Comparison of ENCODE assay signal across 8 mouse cellular contexts in genomic region chr11:69088103-69088855, GRCm38 (mm10). TPM values are rescaled to one million over a fixed set of nuclear protein-coding genes. Genes with fewer than 3 reads are reported as not detected.
A peak's percentile ranks its signal among the peaks of the same experiment; 100 is the strongest.
DNase-seq lines count a peak whose midpoint lies in the region; ATAC-seq and TF ChIP-seq lines count a peak whose summit lies in the region.

TSS of gene Vamp2 (plus strand) at chr11:69088490.

- H3K4me2 ChIP-seq in heart, embryonic 14.5 days (ENCODE audit: low read length): peak within 1 kb of the TSS; percentile 91
- peak within 1 kb of the TSS; percentile 82 for H3K4me2 ChIP-seq in liver, embryonic 15.5 days
- H3K4me2 ChIP-seq in neural tube, embryonic 11.5 days (ENCODE audit: low read depth): peak within 1 kb of the TSS; percentile 99
- peak within 1 kb of the TSS; percentile 87 for H3K4me2 ChIP-seq in stomach, embryonic 16.5 days (ENCODE audit: low read depth, low read length)

- H3K9ac ChIP-seq in heart, embryonic 14.5 days (ENCODE audit: low read length): peak within 1 kb of the TSS; percentile 100
- H3K9ac ChIP-seq in liver, embryonic 15.5 days: peak within 1 kb of the TSS; percentile 100
- H3K9ac ChIP-seq in neural tube, embryonic 11.5 days (ENCODE audit: low read length): peak within 1 kb of the TSS; percentile 99
- H3K9ac ChIP-seq in stomach, embryonic 16.5 days (ENCODE audit: low read length): peak within 1 kb of the TSS; percentile 97

- peak; percentile 73 for TF ChIP-seq POLR2A in brain, embryonic 14.5 days (IDR thresholded peaks at IDR 0.05; ENCODE audit: borderline replicate concordance, extremely low read depth, insufficient read depth, insufficient read length, poor library complexity, severe bottlenecking)

- peak; percentile 97 for DNase-seq in brain, embryonic 14.5 days (ENCODE audit: low read depth)
- peak; percentile 90 for DNase-seq in forebrain, embryonic 10.5 days (ENCODE audit: extremely low spot score, low spot score)
- DNase-seq in kidney, postnatal 14 days: peak; percentile 94
- peak; percentile 96 for DNase-seq in neural tube, embryonic 11.5 days (ENCODE audit: low spot score)

- H3K27ac ChIP-seq in forebrain, embryonic 10.5 days: peak within 1 kb of the TSS; percentile 98
- H3K27ac ChIP-seq in heart, embryonic 14.5 days (replicated peaks in 1 of 2; ENCODE audit: control insufficient read depth in 1 of 2, insufficient read depth in 1 of 2, low read depth in 2 of 2, low read length in 2 of 2): peak within 1 kb of the TSS; percentile 96 to 98
- H3K27ac ChIP-seq in liver, embryonic 15.5 days (replicated peaks): peak within 1 kb of the TSS; percentile 94
- peak within 1 kb of the TSS; percentile 89 for H3K27ac ChIP-seq in neural tube, embryonic 11.5 days (ENCODE audit: low read depth, low read length)
- peak within 1 kb of the TSS; percentile 95 for H3K27ac ChIP-seq in stomach, embryonic 16.5 days (ENCODE audit: low read length)

- H3K36me3 ChIP-seq in C2C12 (ENCODE audit: control insufficient read depth, insufficient read depth): peaks cover 22% of the 10 kb centered on the region
- peaks cover 33% of the 10 kb centered on the region for H3K36me3 ChIP-seq in forebrain, embryonic 10.5 days (replicated peaks)
- peaks cover 34% of the 10 kb centered on the region for H3K36me3 ChIP-seq in heart, embryonic 14.5 days (ENCODE audit: control insufficient read depth, insufficient read depth, low read length)
- peaks cover 34% of the 10 kb centered on the region for H3K36me3 ChIP-seq in liver, embryonic 15.5 days (replicated peaks)
- no peaks in the 10 kb centered on the region for H3K36me3 ChIP-seq in neural tube, embryonic 11.5 days (ENCODE audit: control insufficient read depth, insufficient read depth, low read length)
- H3K36me3 ChIP-seq in stomach, embryonic 16.5 days (ENCODE audit: control insufficient read depth, insufficient read depth, low read length): peaks cover 4% of the 10 kb centered on the region; the same call in 1 of the 2 replicates

- no peaks in the 10 kb centered on the region for H3K9me3 ChIP-seq in forebrain, embryonic 10.5 days
- no peaks in the 10 kb centered on the region for H3K9me3 ChIP-seq in heart, embryonic 14.5 days (ENCODE audit: control insufficient read depth, low read length)
- no peaks in the 10 kb centered on the region for H3K9me3 ChIP-seq in liver, embryonic 15.5 days (replicated peaks)
- no peaks in the 10 kb centered on the region for H3K9me3 ChIP-seq in neural tube, embryonic 11.5 days (ENCODE audit: control insufficient read depth, low read length)
- no peaks in the 10 kb centered on the region for H3K9me3 ChIP-seq in stomach, embryonic 16.5 days (replicated peaks; ENCODE audit: control insufficient read depth, low read length)

- peak within 1 kb of the TSS; percentile 97 for H3K4me3 ChIP-seq in C2C12 (ENCODE audit: insufficient read depth, poor library complexity, severe bottlenecking)
- H3K4me3 ChIP-seq in forebrain, embryonic 10.5 days: peak within 1 kb of the TSS; percentile 98
- H3K4me3 ChIP-seq in heart, embryonic 14.5 days (ENCODE audit: control insufficient read depth in 1 of 2, insufficient read depth in 1 of 2, low read depth in 1 of 2, low read length in 2 of 2): peak within 1 kb of the TSS; percentile 90 to 100
- H3K4me3 ChIP-seq in liver, embryonic 15.5 days (replicated peaks): peak within 1 kb of the TSS; percentile 99
- H3K4me3 ChIP-seq in neural tube, embryonic 11.5 days (ENCODE audit: low read depth, low read length): peak within 1 kb of the TSS; percentile 96
- peak within 1 kb of the TSS; percentile 73 for H3K4me3 ChIP-seq in stomach, embryonic 16.5 days (replicated peaks; ENCODE audit: low read length)

- no peaks in the 10 kb centered on the region for H3K27me3 ChIP-seq in C2C12 (ENCODE audit: control insufficient read depth, insufficient read depth, insufficient read length)
- H3K27me3 ChIP-seq in forebrain, embryonic 10.5 days (ENCODE audit: poor library complexity, severe bottlenecking): no peaks in the 10 kb centered on the region
- no peaks in the 10 kb centered on the region for H3K27me3 ChIP-seq in heart, embryonic 14.5 days (ENCODE audit: control insufficient read depth, insufficient read depth, low read length)
- H3K27me3 ChIP-seq in liver, embryonic 15.5 days: no peaks in the 10 kb centered on the region
- no peaks in the 10 kb centered on the region for H3K27me3 ChIP-seq in neural tube, embryonic 11.5 days (ENCODE audit: control insufficient read depth, insufficient read depth, low read length)
- H3K27me3 ChIP-seq in stomach, embryonic 16.5 days (ENCODE audit: control insufficient read depth, insufficient read depth, low read length): no peaks in the 10 kb centered on the region

- peaks cover 18% of the 10 kb centered on the region for H3K79me3 ChIP-seq in C2C12 (ENCODE audit: low read depth)

- TF ChIP-seq CTCF in C2C12 (IDR thresholded peaks at IDR 0.05; ENCODE audit: control insufficient read depth, insufficient read depth, insufficient read length): no peak
- no peak for TF ChIP-seq CTCF in brain, embryonic 14.5 days (IDR thresholded peaks at IDR 0.05; ENCODE audit: borderline replicate concordance, extremely low read depth, insufficient read depth, insufficient read length)

- H3K4me1 ChIP-seq in forebrain, embryonic 10.5 days: peaks cover 43% of the 10 kb centered on the region
- peaks cover 19 to 39% of the 10 kb centered on the region in 2 experiments for H3K4me1 ChIP-seq in heart, embryonic 14.5 days (ENCODE audit: control insufficient read depth in 2 of 2, insufficient read depth in 2 of 2, low read length in 2 of 2)
- peaks cover 47% of the 10 kb centered on the region for H3K4me1 ChIP-seq in liver, embryonic 15.5 days (replicated peaks)
- H3K4me1 ChIP-seq in neural tube, embryonic 11.5 days (ENCODE audit: control insufficient read depth, insufficient read depth, low read length): peaks cover 10% of the 10 kb centered on the region
- H3K4me1 ChIP-seq in stomach, embryonic 16.5 days (ENCODE audit: control insufficient read depth, insufficient read depth, low read length): peaks cover 30% of the 10 kb centered on the region

- H3ac ChIP-seq in C2C12 (ENCODE audit: control insufficient read depth, insufficient read length, low read depth): peak within 1 kb of the TSS; percentile 95

- 1% methylated on average over 59 of the region's 67 CpGs for WGBS in forebrain, embryonic 10.5 days
- WGBS in heart, embryonic 14.5 days: under 1% methylated on average over 62 of the region's 67 CpGs
- WGBS in liver, embryonic 15.5 days (ENCODE audit: insufficient replicate concordance): 1% methylated on average over 65 of the region's 67 CpGs
- 1% methylated on average over 49 of the region's 67 CpGs for WGBS in neural tube, embryonic 11.5 days
- WGBS in stomach, embryonic 16.5 days: under 1% methylated on average over 61 of the region's 67 CpGs

- peaks cover 36% of the 10 kb centered on the region for H3K79me2 ChIP-seq in C2C12 (ENCODE audit: control insufficient read depth, insufficient read depth)

- ATAC-seq in heart, embryonic 14.5 days (ENCODE audit: insufficient number of reproducible peaks, insufficient read depth, low FRiP score, low read depth): peak; percentile 63
- peak; percentile 57 for ATAC-seq in liver, embryonic 15.5 days (ENCODE audit: insufficient read depth)
- ATAC-seq in neural tube, embryonic 11.5 days (ENCODE audit: insufficient read depth, low FRiP score, low TSS enrichment): peak; percentile 86
- peak; percentile 80; the same call in 1 of the 2 replicates for ATAC-seq in stomach, embryonic 16.5 days (ENCODE audit: insufficient read depth, low FRiP score)

TF ChIP-seq in C2C12, 6 proteins besides CTCF, POLR2A, EP300 and RAD21:
- TF ChIP-seq MYOD1 (IDR thresholded peaks at IDR 0.05; ENCODE audit: control insufficient read depth, insufficient read length, low read depth) (no peak), FOSL1 (IDR thresholded peaks at IDR 0.05; ENCODE audit: insufficient read depth, low read length, poor library complexity, severe bottlenecking) (no peak), CEBPB (IDR thresholded peaks at IDR 0.05; ENCODE audit: low read depth) (no peak), USF1 (IDR thresholded peaks at IDR 0.05; ENCODE audit: low read depth) (no peak), MYOG (IDR thresholded peaks at IDR 0.05; ENCODE audit: control insufficient read depth, extremely low read depth, insufficient read length) (no peak), MAX (IDR thresholded peaks at IDR 0.05) (no peak)

RNA-seq across cellular contexts. Expression of gene Vamp2, which starts in this region (rescaled TPM):
- 20.9 TPM for polyA plus RNA-seq in C2C12 (2012; fragmentation: generic; extraction: Trizol)
- 251 and 319 TPM in 2 replicates for polyA plus RNA-seq in brain, embryonic 14.5 days (2012; rRNA removed)
- 51.3 and 57.6 TPM in 2 replicates for polyA plus RNA-seq in forebrain, embryonic 10.5 days (2016; fragmentation: Nextera tagmentation; extraction: Ambion mirVana)
- polyA plus RNA-seq in heart, embryonic 14.5 days (2014; fragmentation: Nextera tagmentation; extraction: Ambion mirVana): 81.5 and 93.9 TPM in 2 replicates
- polyA plus RNA-seq in liver, embryonic 15.5 days (2015; fragmentation: Nextera tagmentation; extraction: Ambion mirVana): 14.9 and 19.6 TPM in 2 replicates
- 112 TPM in 2 replicates for polyA plus RNA-seq in neural tube, embryonic 11.5 days (2014; fragmentation: Nextera tagmentation; extraction: Ambion mirVana)
- polyA plus RNA-seq in stomach, embryonic 16.5 days (2015; fragmentation: Nextera tagmentation; extraction: Ambion mirVana): 79.9 and 88.5 TPM in 2 replicates

Comparison
In these comparisons a context has a peak if more than half of its experiments do, and no peak if none do; other contexts are left out.
1. Peak in every context shown above with its lines: DNase-seq, ATAC-seq, H3K4me3 ChIP-seq and H3K27ac ChIP-seq.